Mouse (Mus musculus) liver, embryonic 15.5 days (tissue): Measurements from ENCODE around the gene Bhmt. TPM values are rescaled to one million over a fixed set of nuclear protein-coding genes. Genes with fewer than 3 reads are reported as not detected.

Experiments used
- ATAC-seq: fragments of 200-750 bp; cut with Nextera tagmentation; 2 replicates; pipeline ENCODE4 v1.8.0; 2017; ENCODE audit warnings: moderate number of reproducible peaks, mild to moderate bottlenecking, moderate library complexity; ENCODE audit not compliant: insufficient read depth
- H3K27ac ChIP-seq: fragments of 300-500 bp; sonication (generic); replicated peaks from 2 replicates; pipeline ENCODE4 v1.5.1; 2015; ENCODE audit warnings: mild to moderate bottlenecking, inconsistent platforms
- H3K27me3 ChIP-seq: fragments of 300-500 bp; sonication (generic); 2 replicates; pipeline ENCODE4 v1.6.1; 2015; ENCODE audit warnings: mild to moderate bottlenecking, inconsistent platforms
- H3K36me3 ChIP-seq: fragments of 300-500 bp; sonication (generic); replicated peaks from 2 replicates; pipeline ENCODE4 v1.6.1; 2015; ENCODE audit warnings: moderate library complexity, mild to moderate bottlenecking, inconsistent platforms
- H3K4me1 ChIP-seq: fragments of 300-500 bp; sonication (generic); replicated peaks from 2 replicates; pipeline ENCODE4 v1.6.1; 2015; ENCODE audit warnings: inconsistent platforms
- H3K4me2 ChIP-seq: fragments of 300-500 bp; sonication (generic); 2 replicates; pipeline ENCODE4 v1.6.1; 2015; ENCODE audit warnings: moderate library complexity, mild to moderate bottlenecking, inconsistent platforms
- H3K4me3 ChIP-seq: fragments of 300-500 bp; sonication (generic); replicated peaks from 2 replicates; pipeline ENCODE4 v1.5.1; 2015; ENCODE audit warnings: mild to moderate bottlenecking, inconsistent platforms
- H3K9ac ChIP-seq: fragments of 300-500 bp; sonication (generic); 2 replicates; pipeline ENCODE4 v1.6.1; 2015; ENCODE audit warnings: moderate library complexity, mild to moderate bottlenecking, inconsistent platforms
- H3K9me3 ChIP-seq: fragments of 300-500 bp; sonication (generic); replicated peaks from 2 replicates; pipeline ENCODE4 v1.6.1; 2016; ENCODE audit warnings: inconsistent platforms
- WGBS: fragments of 180-500 bp; shearing (Covaris S2); methylation state at CpG from one replicate; pipeline ENCODE4 v1.1.7; 2015; ENCODE audit warnings: mixed read lengths; ENCODE audit not compliant: insufficient replicate concordance; 5-methylcytosine and 5-hydroxymethylcytosine counted together
- polyA plus RNA-seq: library from polyadenylated mRNA; unstranded; fragments of >200 nt; fragmentation: Nextera tagmentation; extraction: Ambion mirVana; gene quantifications from 2 replicates; pipeline ENCODE4 v1.2.1, GENCODE M21; 2015

The Bhmt gene
- 132 and 139 TPM in 2 replicates for polyA plus RNA-seq

DNA sequence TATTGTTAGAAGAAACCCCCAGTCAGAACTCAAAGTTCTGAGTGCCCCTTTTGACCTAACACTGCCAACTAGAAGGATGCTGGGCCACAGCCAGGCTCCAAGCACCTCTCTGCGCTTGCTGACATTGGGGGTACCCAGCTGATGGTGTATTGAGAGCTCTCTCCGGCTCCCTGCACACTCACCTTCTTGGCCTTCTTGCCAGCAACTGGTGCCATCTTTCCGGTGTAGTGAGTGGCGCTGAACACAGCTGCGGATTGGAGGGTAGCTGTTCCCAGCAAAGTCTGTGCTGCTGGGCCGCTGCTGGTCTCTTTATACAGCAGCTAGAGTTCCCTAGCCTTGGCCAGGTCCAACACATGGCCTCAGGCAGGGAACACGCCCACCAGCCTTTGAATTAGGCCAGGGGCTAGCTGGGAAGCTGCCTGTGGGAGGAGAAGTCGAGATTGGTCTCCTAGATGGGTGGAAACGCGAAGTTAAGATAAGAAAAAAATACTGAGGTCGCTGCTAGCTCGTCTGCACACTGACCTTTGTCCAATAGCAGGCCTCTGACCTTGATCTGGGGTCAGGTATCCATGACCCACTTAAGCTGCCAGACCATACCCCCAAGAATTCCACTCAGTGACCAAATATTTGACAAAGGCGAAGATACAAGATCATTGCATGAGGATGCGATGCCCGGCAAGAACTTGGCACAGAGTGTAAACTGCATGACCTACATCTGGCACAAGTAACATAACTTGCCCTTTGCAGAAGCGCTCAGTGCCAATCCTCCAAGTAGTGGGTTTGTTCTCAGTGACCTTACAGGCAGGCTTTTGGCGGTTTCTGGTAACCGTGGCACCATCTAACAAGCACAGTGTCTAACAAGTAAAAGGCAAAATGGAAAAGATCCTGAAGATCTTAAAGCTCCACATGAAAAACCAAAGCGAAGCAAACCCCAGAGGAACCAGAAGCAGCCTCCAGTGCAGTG is at the start of gene Bhmt:
TSS of gene Bhmt (minus strand) at position 680 of the 964 bp plus-strand sequence.
- 58% methylated on average over 19 of the region's 19 CpGs for WGBS
- Histone ChIP-seq H3K4me1 (0 out of 2 replicates have a peak, but pooled peaks cover 3% of the 10 kb centered on the region), H3K4me2 (peak within 1 kb of the TSS; percentile 27), H3K9ac (no peak within 1 kb of the TSS), H3K9me3 (no peaks in the 10 kb centered on the region), H3K27me3 (no peaks in the 10 kb centered on the region), H3K36me3 (no peaks in the 10 kb centered on the region), H3K27ac (peak within 1 kb of the TSS; percentile 30; the same call in 1 of the 2 replicates), H3K4me3 (peak within 1 kb of the TSS; percentile 30)
- ATAC-seq, result peak; percentile 69

DNA sequence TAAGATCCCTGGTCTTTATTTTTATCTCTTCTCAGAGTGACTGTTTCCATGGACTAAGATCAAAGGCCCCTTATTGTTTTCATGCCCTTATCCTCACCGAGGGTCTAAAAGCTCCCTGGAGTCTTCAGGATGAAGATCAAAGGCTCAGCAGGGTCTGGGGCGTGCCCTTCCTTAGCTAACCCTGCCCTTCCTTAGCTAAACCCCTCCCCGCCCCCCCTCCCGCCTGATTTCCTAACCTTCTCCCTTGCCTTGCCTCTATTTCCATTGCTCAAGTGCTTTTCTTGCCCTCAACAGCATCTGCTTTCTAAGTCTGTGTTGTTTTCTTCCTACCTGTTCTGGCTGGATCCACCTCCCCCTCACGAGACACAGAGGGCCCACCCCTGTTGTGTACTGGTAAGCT is 49.6 kb upstream of the Bhmt start:
- no peaks in the 10 kb centered on the region for H3K36me3 ChIP-seq
- no peak overlapping the region for H3K4me3 ChIP-seq
- no peak overlapping the region for H3K4me2 ChIP-seq
- no peaks in the 10 kb centered on the region for H3K27me3 ChIP-seq
- H3K4me1 ChIP-seq, result no peaks in the 10 kb centered on the region
- no peak for ATAC-seq
- H3K27ac ChIP-seq, result no peak overlapping the region
- no peaks in the 10 kb centered on the region for H3K9me3 ChIP-seq
- H3K9ac ChIP-seq, result no peak overlapping the region
- WGBS, result 42% methylated on average over 5 of the region's 5 CpGs

DNA sequence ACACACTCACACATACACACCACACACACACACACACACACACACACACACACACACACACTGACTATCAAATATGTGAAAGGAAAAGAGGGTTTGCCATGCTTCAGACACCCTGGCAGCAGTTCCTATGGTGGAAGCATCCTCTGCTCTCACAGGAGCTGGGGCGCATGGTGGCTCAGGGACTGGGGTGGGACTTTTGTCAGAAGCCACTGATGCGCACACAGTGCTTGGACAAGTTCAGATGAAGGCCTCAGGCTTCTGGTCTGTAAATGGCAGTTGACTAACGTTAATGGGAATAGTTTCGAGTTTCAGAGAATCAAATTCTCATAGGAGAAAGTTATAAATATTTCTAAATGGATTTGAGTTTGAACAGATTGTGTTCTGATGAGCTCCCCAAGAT is 47.5 kb upstream of the Bhmt start:
- Histone ChIP-seq H3K9me3 (no peaks in the 10 kb centered on the region), H3K27ac (no peak overlapping the region), H3K4me1 (no peaks in the 10 kb centered on the region), H3K4me3 (no peak overlapping the region), H3K27me3 (no peaks in the 10 kb centered on the region), H3K4me2 (no peak overlapping the region), H3K9ac (no peak overlapping the region), H3K36me3 (no peaks in the 10 kb centered on the region)
- 67% methylated on average over 4 of the region's 4 CpGs for WGBS
- no peak for ATAC-seq

DNA sequence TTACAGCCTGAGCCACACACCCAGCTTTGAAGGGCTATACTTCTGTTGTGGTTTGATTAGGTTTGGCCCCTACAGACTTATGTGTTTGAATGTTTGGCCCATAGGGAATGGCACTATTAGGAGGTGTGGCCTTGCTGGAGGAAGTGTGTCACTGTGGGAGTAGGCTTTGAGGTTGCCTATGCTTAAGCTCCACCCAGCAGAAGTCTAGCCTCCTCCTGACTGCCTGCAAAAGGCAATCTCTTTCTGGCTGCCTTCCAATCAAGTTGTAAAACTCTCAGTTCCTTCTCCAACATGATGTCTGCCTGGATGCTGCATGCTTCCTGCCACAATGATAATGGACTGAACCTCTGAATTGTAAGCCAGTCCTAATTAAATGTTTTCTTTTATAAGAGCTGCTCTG is 45.6 kb upstream of the Bhmt start:
- ATAC-seq, result no peak
- H3K9me3 ChIP-seq, result no peaks in the 10 kb centered on the region
- no peak overlapping the region for H3K4me3 ChIP-seq
- H3K9ac ChIP-seq, result no peak overlapping the region
- no peaks in the 10 kb centered on the region for H3K27me3 ChIP-seq
- no peaks in the 10 kb centered on the region for H3K4me1 ChIP-seq
- no peak overlapping the region for H3K4me2 ChIP-seq
- 0 out of 2 replicates have a peak, but pooled peaks cover 4% of the 10 kb centered on the region for H3K36me3 ChIP-seq
- no peak overlapping the region for H3K27ac ChIP-seq

DNA sequence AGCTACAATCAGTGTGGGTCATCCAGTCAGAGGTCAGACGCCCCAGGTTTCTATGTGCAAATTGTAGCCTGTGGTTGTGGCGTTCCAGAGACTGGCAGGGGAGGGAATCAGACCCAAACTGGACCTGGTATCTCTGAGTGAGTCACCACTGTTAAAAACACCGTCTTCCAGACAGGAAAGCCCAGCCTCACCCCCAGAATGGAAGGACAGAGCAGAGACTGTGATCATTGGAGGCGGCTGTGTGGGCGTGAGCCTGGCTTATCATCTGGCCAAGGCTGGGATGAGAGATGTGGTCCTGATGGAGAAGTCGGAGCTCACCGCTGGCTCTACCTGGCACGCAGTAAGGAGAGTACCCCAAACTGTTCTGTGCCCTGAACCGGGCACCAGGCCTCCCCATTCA is 39.1 kb upstream of the Bhmt start:
- ATAC-seq, result no peak

DNA sequence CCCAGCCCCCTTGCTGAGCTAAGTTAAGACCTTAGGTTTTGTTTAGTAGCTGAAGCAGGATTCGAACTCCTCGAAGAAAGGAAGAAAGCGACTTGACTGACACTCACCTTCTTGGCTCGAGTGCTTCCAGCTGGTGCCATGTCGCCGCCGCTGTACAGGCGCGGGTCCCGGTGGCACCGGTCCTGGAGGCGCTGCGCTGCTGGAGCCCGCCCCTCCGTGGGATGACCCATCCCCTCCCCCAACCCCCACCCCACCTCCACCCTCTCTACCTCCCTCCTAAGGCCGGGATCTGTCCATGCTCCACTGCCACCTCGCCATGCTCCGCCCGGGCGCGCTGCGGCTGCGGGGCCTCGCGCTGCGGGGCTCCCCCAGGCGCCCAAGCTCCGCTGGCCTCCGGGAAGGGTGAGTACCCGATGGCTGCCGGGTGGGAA is 36.4 kb upstream of the Bhmt start, which contains the start of the genes Bhmt2 and Dmgdh:
TSS of gene Bhmt2 (minus strand) at position 172 of the 431 bp plus-strand sequence.
TSS of gene Dmgdh (plus strand) at position 303 of the 431 bp plus-strand sequence.
- H3K9me3 ChIP-seq, result no peaks in the 10 kb centered on the region
- H3K27ac ChIP-seq, result peak within 1 kb of the TSS; percentile 62
- no peaks in the 10 kb centered on the region for H3K4me1 ChIP-seq
- 0 out of 2 replicates have a peak, but pooled peaks cover 4% of the 10 kb centered on the region for H3K36me3 ChIP-seq
- ATAC-seq, result peak; percentile 71
- H3K4me2 ChIP-seq, result peak within 1 kb of the TSS; percentile 44
- H3K4me3 ChIP-seq, result peak within 1 kb of the TSS; percentile 47
- 11% methylated on average over 31 of the region's 31 CpGs for WGBS
- peaks cover 13% of the 10 kb centered on the region for H3K27me3 ChIP-seq
- 0 out of 2 replicates have a peak within 1 kb of the TSS, but pooled peaks have one; percentile 42 for H3K9ac ChIP-seq

More for the DNA sequence above, 39.1 kb upstream of the Bhmt start:
- no peak overlapping the region for H3K9ac ChIP-seq
- H3K36me3 ChIP-seq, result 0 out of 2 replicates have a peak, but pooled peaks cover 4% of the 10 kb centered on the region
- no peaks in the 10 kb centered on the region for H3K4me1 ChIP-seq
- H3K9me3 ChIP-seq, result no peaks in the 10 kb centered on the region
- no peak overlapping the region for H3K27ac ChIP-seq
- peaks cover 13% of the 10 kb centered on the region for H3K27me3 ChIP-seq
- no peak overlapping the region for H3K4me2 ChIP-seq
- H3K4me3 ChIP-seq, result no peak overlapping the region
- WGBS, result 65% methylated on average over 9 of the region's 9 CpGs

DNA sequence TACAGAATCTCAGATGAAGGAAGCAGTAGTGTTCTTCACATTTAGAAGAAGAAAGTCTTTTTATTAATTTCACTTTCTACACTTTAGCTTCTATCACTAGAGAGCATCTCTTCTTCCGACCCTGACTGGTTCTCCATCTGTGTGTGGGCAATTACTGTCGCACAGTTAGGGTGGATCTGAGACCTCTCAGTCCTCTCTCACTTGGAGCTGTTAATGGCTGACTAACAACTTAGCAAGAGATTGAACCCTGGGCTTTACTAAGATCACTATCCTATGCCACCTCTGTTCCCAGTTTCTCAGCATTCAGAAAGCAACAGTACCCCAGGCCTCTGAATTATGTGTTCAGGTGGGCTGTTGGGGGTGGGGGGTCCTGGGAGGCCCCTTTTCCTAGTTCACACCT is 35.5 kb upstream of the Bhmt start:
- peaks cover 13% of the 10 kb centered on the region for H3K27me3 ChIP-seq
- H3K4me2 ChIP-seq, result peak overlapping the region; percentile 44
- H3K9me3 ChIP-seq, result no peaks in the 10 kb centered on the region
- no peak for ATAC-seq
- H3K36me3 ChIP-seq, result 0 out of 2 replicates have a peak, but pooled peaks cover 2% of the 10 kb centered on the region
- peak overlapping the region; percentile 47 for H3K4me3 ChIP-seq
- no peak overlapping the region for H3K9ac ChIP-seq
- 36% methylated on average over 2 of the region's 2 CpGs for WGBS
- no peaks in the 10 kb centered on the region for H3K4me1 ChIP-seq
- H3K27ac ChIP-seq, result peak overlapping the region; percentile 62

DNA sequence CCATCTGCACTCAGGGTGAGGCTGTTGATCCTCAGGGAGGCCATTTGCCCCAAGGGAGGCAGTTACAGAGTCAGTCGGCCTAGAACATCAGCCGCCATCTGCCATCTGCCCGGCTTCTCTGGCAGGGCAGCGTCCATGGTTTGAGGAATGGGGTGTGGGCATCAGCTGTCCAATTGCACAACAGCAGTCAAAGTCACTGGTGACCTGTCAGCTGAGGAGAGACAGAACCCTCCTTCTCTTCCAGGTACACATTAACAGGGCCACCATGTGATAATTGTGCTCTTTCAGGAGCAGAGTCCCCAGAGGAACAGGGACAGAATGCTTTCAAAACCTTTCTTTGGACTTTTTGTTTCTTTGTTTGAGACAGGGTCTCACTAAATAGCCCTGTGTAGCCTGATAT is 34.6 kb upstream of the Bhmt start:
- H3K4me2 ChIP-seq, result peak overlapping the region; percentile 44
- H3K27me3 ChIP-seq, result peaks cover 13% of the 10 kb centered on the region
- no peak overlapping the region for H3K9ac ChIP-seq
- H3K9me3 ChIP-seq, result no peaks in the 10 kb centered on the region
- H3K36me3 ChIP-seq, result 0 out of 2 replicates have a peak, but pooled peaks cover 2% of the 10 kb centered on the region
- H3K4me3 ChIP-seq, result no peak overlapping the region
- ATAC-seq, result peak; percentile 56
- WGBS, result 66% methylated on average over 4 of the region's 4 CpGs
- no peaks in the 10 kb centered on the region for H3K4me1 ChIP-seq
- peak overlapping the region; percentile 65 for H3K27ac ChIP-seq

DNA sequence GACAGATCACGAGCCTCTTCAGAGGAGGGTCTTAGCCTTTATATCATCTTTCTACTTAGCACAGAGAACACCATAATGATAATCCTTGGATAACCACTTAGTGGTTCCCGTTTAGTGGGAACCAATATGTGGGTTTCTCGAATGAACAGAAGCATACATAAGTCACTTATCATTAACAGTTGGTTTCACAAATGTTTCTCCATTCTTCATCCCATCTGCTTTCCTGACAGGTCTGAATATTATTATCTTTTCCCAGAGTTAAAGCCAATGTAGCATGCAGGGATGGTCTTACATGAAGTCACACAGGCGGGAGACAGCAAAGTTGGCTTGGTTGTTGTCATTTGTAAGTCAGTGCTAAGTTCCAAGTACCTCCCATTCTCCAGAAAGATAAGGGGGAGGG is 29.8 kb upstream of the Bhmt start:
- Histone ChIP-seq H3K4me2 (no peak overlapping the region), H3K4me1 (no peaks in the 10 kb centered on the region), H3K9me3 (no peaks in the 10 kb centered on the region), H3K36me3 (0 out of 2 replicates have a peak, but pooled peaks cover 2% of the 10 kb centered on the region), H3K4me3 (no peak overlapping the region), H3K27ac (no peak overlapping the region), H3K9ac (no peak overlapping the region), H3K27me3 (no peaks in the 10 kb centered on the region)
- ATAC-seq, result no peak
- WGBS, result 49% methylated on average over 4 of the region's 4 CpGs

DNA sequence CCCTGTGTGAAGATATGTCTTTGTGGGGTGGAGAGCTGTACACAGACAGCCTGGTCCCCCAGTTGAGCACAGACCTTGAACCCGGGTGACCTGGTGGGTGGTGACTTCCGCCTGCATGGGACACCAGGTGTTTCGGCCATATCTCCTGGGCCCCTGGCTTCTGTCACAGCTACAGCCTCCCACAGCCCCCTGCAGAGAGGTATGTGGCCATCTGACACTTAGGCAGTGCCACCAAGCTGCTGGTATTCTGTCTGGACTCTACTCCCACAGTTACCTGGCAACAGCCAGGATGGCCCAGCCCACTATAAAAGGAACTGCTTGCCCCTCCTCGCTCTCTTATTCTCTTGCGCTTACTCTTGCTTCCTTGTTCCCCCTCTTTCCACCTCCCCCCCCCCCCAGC is 20.2 kb upstream of the Bhmt start:
- ATAC-seq, result no peak
- Histone ChIP-seq H3K36me3 (peaks cover 9% of the 10 kb centered on the region; the same call in 1 of the 2 replicates), H3K27ac (no peak overlapping the region), H3K4me1 (no peaks in the 10 kb centered on the region), H3K4me3 (no peak overlapping the region), H3K9ac (no peak overlapping the region), H3K27me3 (no peaks in the 10 kb centered on the region), H3K9me3 (no peaks in the 10 kb centered on the region), H3K4me2 (no peak overlapping the region)
- WGBS, result 76% methylated on average over 5 of the region's 5 CpGs

DNA sequence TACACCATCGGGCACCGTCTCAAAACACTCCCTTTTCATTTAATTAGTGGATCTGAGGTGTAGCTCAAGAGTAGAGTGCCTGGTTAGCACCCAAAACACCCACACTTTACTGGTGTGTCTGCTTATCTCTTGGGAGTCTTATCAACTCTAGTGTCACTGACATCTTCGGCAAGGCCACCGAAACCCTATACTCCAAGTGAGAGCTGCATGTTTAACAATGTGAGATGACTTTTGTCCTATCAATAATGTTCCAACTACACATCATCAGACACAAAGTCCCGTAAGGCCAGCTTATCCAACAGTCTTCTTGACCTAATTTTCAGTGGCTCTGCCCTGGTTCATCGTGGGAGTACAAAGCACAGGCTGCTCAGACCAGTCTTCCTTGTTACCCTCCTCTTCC is 15.6 kb upstream of the Bhmt start:
- ATAC-seq, result no peak
- H3K36me3 ChIP-seq, result peaks cover 9% of the 10 kb centered on the region; the same call in 1 of the 2 replicates
- H3K9ac ChIP-seq, result no peak overlapping the region
- H3K4me1 ChIP-seq, result no peaks in the 10 kb centered on the region
- no peaks in the 10 kb centered on the region for H3K9me3 ChIP-seq
- no peak overlapping the region for H3K4me3 ChIP-seq
- H3K27me3 ChIP-seq, result no peaks in the 10 kb centered on the region
- H3K4me2 ChIP-seq, result no peak overlapping the region
- 53% methylated on average over 6 of the region's 6 CpGs for WGBS
- 0 out of 2 replicates have a peak overlapping the region, but pooled peaks have one; percentile 24 for H3K27ac ChIP-seq
